Mouse (Mus musculus): ENCODE measurements around the gene Rab3ip. TPM values are rescaled to one million over a fixed set of nuclear protein-coding genes. Genes with fewer than 3 reads are reported as not detected.

Gene Rab3ip
- total RNA-seq, 2 experiments from 2014 or later, result 2.5 to 3.7 TPM

GRCm38 (mm10) chr10:116923651-116924495 is 26.7 kb downstream of the Rab3ip start:
- ATAC-seq (replicated peaks; ENCODE audit: low FRiP score, poor library complexity, severe bottlenecking), result no peak

GRCm38 (mm10) chr10:116922161-116922560 is 28.4 kb downstream of the Rab3ip start:
- ATAC-seq (replicated peaks; ENCODE audit: low FRiP score, poor library complexity, severe bottlenecking), result no peak

- no peak for ATAC-seq (replicated peaks; ENCODE audit: low FRiP score, poor library complexity, severe bottlenecking)
Observed at GRCm38 (mm10) chr10:116921416-116921815, 29.2 kb downstream of the Rab3ip start.

GRCm38 (mm10) chr10:116920641-116921040 is 29.9 kb downstream of the Rab3ip start:
- ATAC-seq (replicated peaks; ENCODE audit: low FRiP score, poor library complexity, severe bottlenecking), result no peak

- ATAC-seq (replicated peaks; ENCODE audit: low FRiP score, poor library complexity, severe bottlenecking), result no peak
Observed at GRCm38 (mm10) chr10:116919368-116920317, 30.9 kb downstream of the Rab3ip start.

GRCm38 (mm10) chr10:116916581-116916980 is 34.0 kb downstream of the Rab3ip start:
- no peak for ATAC-seq (replicated peaks; ENCODE audit: low FRiP score, poor library complexity, severe bottlenecking)

GRCm38 (mm10) chr10:116915286-116915685 is 35.3 kb downstream of the Rab3ip start:
- ATAC-seq (replicated peaks; ENCODE audit: low FRiP score, poor library complexity, severe bottlenecking), result no peak

- no peak for ATAC-seq (replicated peaks; ENCODE audit: low FRiP score, poor library complexity, severe bottlenecking)
Observed at GRCm38 (mm10) chr10:116914586-116914985, 36.0 kb downstream of the Rab3ip start.

- ATAC-seq (replicated peaks; ENCODE audit: low FRiP score, poor library complexity, severe bottlenecking), result no peak
Observed at GRCm38 (mm10) chr10:116913647-116914273, 36.8 kb downstream of the Rab3ip start.

- no peak for ATAC-seq (replicated peaks; ENCODE audit: low FRiP score, poor library complexity, severe bottlenecking)
Observed at GRCm38 (mm10) chr10:116912850-116913249, 37.7 kb downstream of the Rab3ip start.

GRCm38 (mm10) chr10:116908901-116909642 is 41.5 kb downstream of the Rab3ip start:
- ATAC-seq (replicated peaks; ENCODE audit: low FRiP score, poor library complexity, severe bottlenecking), result peak; percentile 87

GRCm38 (mm10) chr10:116906794-116907193 is 43.8 kb downstream of the Rab3ip start:
- no peak for ATAC-seq (replicated peaks; ENCODE audit: low FRiP score, poor library complexity, severe bottlenecking)

- ATAC-seq (replicated peaks; ENCODE audit: low FRiP score, poor library complexity, severe bottlenecking), result no peak
Observed at GRCm38 (mm10) chr10:116904503-116904908, 46.1 kb downstream of the Rab3ip start.

GRCm38 (mm10) chr10:116896336-116897177 is 54.0 kb downstream of the Rab3ip start, which contains the start of gene Myrfl:
Gene Myrfl (minus strand): TSS chr10:116896919.
- ATAC-seq (replicated peaks; ENCODE audit: low FRiP score, poor library complexity, severe bottlenecking), result no peak

GRCm38 (mm10) chr10:116895108-116895833 is 55.3 kb downstream of the Rab3ip start:
- no peak for ATAC-seq (replicated peaks; ENCODE audit: low FRiP score, poor library complexity, severe bottlenecking)

- no peak for ATAC-seq (replicated peaks; ENCODE audit: low FRiP score, poor library complexity, severe bottlenecking)
Observed at GRCm38 (mm10) chr10:116894540-116894939, 56.0 kb downstream of the Rab3ip start.

GRCm38 (mm10) chr10:116893753-116894152 is 56.8 kb downstream of the Rab3ip start:
- no peak for ATAC-seq (replicated peaks; ENCODE audit: low FRiP score, poor library complexity, severe bottlenecking)

GRCm38 (mm10) chr10:116890587-116890986 is 60.0 kb downstream of the Rab3ip start:
- no peak for ATAC-seq (replicated peaks; ENCODE audit: low FRiP score, poor library complexity, severe bottlenecking)

Data from erythroblast, adult 5-6 weeks (primary cell).